Mouse (Mus musculus) olfactory bulb, adult 2 months (tissue): ENCODE measurements at regions not wholly inside any gene's neighbourhood (a gene's known extent, or its start where the extent isn't known, plus 50 kb on each side); places are given as distances from the start of the nearest gene placed in this dataset.

Experiments used
- CTCF ChIP-seq: fragments of 200-500 bp; IDR thresholded peaks from 2 replicates; pipeline ENCODE4 v1.5.1; 2012; ENCODE audit warnings: low read depth, mild to moderate bottlenecking, low read length, moderate library complexity; ENCODE audit not compliant: insufficient read depth
- POLR2A ChIP-seq: fragments of 200-500 bp; IDR thresholded peaks from 2 replicates; pipeline ENCODE4 v1.6.1; 2012; ENCODE audit warnings: mild to moderate bottlenecking, low read depth, low read length, moderate library complexity; ENCODE audit not compliant: insufficient read depth

GRCm38 (mm10) chr7:114933861-114934260 lies 190.4 kb downstream of the Insc start:
- TF ChIP-seq CTCF (no peak), POLR2A (no peak)
